Mouse (Mus musculus) testis, adult 2 months (tissue): ENCODE measurements around the gene Fnip2.

Source experiments
- CTCF ChIP-seq: fragments of 200-500 bp; IDR thresholded peaks from 2 replicates; pipeline ENCODE4 v1.5.1; 2012; ENCODE audit warnings: low read depth, mild to moderate bottlenecking, inconsistent platforms, low read length, moderate library complexity; ENCODE audit not compliant: control insufficient read depth, insufficient read depth, insufficient replicate concordance
- POLR2A ChIP-seq: fragments of 200-500 bp; IDR thresholded peaks from 2 replicates; pipeline ENCODE4 v1.6.1; 2012; ENCODE audit warnings: low read depth, mild to moderate bottlenecking, inconsistent platforms, low read length, moderate library complexity; ENCODE audit not compliant: control insufficient read depth

DNA sequence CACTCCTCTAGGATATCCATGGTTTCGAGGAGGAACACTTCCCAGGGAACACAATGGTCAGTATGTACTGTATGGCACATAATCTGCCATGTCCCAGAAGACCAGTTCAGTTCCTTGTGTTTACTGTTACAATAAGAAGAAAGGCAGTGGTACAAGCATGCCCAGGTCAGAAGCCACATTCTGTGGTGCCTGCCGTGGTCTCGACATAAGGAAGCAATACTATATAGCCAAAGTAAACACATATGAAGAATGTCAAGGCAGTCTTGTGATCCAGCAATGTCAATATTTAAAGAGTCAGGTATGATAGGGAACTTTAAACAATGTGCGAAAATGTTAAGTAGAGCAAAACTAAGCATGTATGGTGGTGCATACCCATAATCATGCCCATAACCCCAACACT is 44.2 kb downstream of the Fnip2 start:
- TF ChIP-seq CTCF: no peak
- no peak for TF ChIP-seq POLR2A
